Mouse (Mus musculus): ENCODE data around the gene Synrg. TPM values are rescaled to one million over a fixed set of nuclear protein-coding genes. Genes with fewer than 3 reads are reported as not detected.

The Synrg gene
- polyA plus RNA-seq, 1 experiment from 2014 or later: 29.2 TPM

- Histone ChIP-seq H3K4me1 (peaks cover 2% of the 10 kb centered on the region; the same call in 1 of the 2 replicates), H3K4me3 (no peak overlapping the region), H3K9ac (no peak overlapping the region), H3K36me3 (no peaks in the 10 kb centered on the region), H3K27me3 (peaks cover 29% of the 10 kb centered on the region), H3K4me2 (replicated peaks) (no peak overlapping the region), H3K9me3 (replicated peaks) (no peaks in the 10 kb centered on the region), H3K27ac (no peak overlapping the region)
- WGBS: 57% methylated on average over 9 of the region's 9 CpGs
- ATAC-seq (ENCODE audit: low FRiP score): no peak
These were observed 108.8 kb downstream of the Synrg start for GRCm38 (mm10) chr11:84072904-84073651.

DNA sequence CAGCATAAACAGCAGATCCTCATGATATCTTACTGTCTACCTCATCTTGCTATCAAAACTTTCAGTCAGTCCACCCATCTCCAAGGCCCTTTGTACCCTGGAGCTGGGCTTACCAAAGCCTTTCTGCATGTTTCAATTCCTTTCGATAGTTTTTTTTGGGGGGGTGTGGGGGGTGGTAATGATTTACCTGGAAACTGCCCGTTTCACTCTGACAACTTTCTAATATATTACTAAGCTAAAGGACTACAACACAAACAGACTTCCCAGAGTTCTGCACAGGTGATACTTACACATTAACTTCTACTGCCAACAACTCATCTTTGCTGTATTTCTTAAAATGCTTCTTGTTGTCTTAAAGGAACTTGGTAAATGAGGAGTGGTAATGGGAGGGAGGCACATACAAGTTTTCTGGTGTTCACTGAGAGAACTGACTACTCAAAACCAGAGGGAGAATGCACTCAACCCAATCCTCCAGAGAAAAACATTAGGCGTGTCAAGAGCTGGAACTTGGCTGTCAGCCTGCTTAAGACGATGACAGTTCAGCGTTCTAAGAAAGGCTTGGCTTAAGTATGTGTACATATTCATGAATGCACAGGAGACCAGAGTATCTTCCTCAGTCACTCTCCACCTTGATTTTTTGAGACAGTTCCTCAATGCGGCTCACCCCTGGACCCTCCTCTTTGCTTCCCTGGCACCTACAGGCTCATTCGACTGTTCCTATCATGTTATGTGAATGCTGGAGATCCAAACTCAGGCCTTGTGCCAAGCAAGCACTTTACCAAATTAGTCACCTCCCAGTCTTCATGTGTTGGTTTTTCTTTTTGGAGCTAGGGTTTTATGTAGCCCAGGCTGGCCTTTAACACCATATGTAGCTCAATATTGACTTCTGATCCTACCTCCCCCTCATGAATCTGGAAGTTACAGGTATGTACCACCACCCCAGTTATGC, 109.9 kb downstream of the Synrg start:
- 82% methylated on average over 7 of the region's 7 CpGs for WGBS
- H3K9me3 ChIP-seq (replicated peaks): no peaks in the 10 kb centered on the region
- no peaks in the 10 kb centered on the region; the same call in 1 of the 2 replicates for H3K4me1 ChIP-seq
- H3K4me2 ChIP-seq (replicated peaks): no peak overlapping the region
- peaks cover 10% of the 10 kb centered on the region for H3K36me3 ChIP-seq
- ATAC-seq (ENCODE audit: low FRiP score): no peak
- H3K27me3 ChIP-seq: peaks cover 20% of the 10 kb centered on the region
- no peak overlapping the region for H3K27ac ChIP-seq
- H3K4me3 ChIP-seq: no peak overlapping the region
- no peak overlapping the region for H3K9ac ChIP-seq

DNA sequence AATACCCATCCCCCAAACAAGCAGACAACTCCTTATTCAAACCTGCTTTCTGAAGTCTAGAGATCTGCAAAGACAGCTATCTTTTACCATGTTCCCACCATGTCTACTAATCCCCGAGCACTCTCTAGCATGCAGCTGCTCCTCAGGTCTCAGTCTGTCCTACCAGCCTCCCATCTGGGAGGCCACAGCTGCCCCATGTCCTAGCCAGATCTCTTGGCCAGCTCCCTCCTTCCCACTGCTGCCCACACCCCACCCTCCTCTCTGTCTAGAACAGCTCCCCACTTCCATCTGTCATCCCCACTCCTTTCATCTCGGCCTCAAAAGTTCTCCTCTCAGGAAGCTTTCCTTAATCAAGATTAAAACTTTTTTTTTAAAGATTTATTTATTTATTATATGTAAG, 112.8 kb downstream of the Synrg start:
- no peaks in the 10 kb centered on the region; the same call in 1 of the 2 replicates for H3K4me1 ChIP-seq
- H3K27ac ChIP-seq: no peak overlapping the region
- no peaks in the 10 kb centered on the region for H3K9me3 ChIP-seq (replicated peaks)
- H3K36me3 ChIP-seq: peaks cover 29% of the 10 kb centered on the region
- no peak overlapping the region for H3K4me2 ChIP-seq (replicated peaks)
- WGBS: 91% methylated on average over 2 of the region's 2 CpGs
- H3K27me3 ChIP-seq: no peaks in the 10 kb centered on the region
- no peak for ATAC-seq (ENCODE audit: low FRiP score)
- no peak overlapping the region for H3K4me3 ChIP-seq
- no peak overlapping the region for H3K9ac ChIP-seq

DNA sequence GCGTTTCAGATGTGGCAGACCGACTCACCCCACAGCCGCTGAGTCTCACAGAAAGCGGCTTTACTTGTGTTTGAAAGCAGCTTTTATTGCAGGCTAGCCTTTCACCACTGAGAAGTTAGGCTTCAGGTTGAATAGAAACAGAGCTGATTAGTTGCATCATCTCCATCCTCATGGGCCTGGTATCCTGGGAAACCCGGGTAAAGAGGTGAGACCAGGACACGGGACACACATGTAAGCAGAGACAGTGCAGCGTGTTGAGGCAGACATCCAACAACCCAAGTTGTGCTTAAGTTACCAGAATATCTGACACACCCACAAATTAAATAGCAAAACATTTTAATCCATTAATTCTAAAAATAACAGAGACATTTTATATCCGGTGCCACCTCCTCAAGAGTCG, 114.4 kb downstream of the Synrg start:
- Histone ChIP-seq H3K27me3 (no peaks in the 10 kb centered on the region), H3K36me3 (peaks cover 37% of the 10 kb centered on the region), H3K9me3 (replicated peaks) (no peaks in the 10 kb centered on the region), H3K4me1 (no peaks in the 10 kb centered on the region), H3K27ac (no peak overlapping the region), H3K4me2 (replicated peaks) (no peak overlapping the region), H3K4me3 (no peak overlapping the region), H3K9ac (no peak overlapping the region)
- ATAC-seq (ENCODE audit: low FRiP score): no peak
- WGBS: 90% methylated on average over 9 of the region's 9 CpGs

GRCm38 (mm10) chr11:84079361-84079760, 115.1 kb downstream of the Synrg start:
- Histone ChIP-seq H3K27me3 (no peaks in the 10 kb centered on the region), H3K4me3 (no peak overlapping the region), H3K9ac (no peak overlapping the region), H3K4me1 (no peaks in the 10 kb centered on the region), H3K36me3 (peaks cover 37% of the 10 kb centered on the region), H3K4me2 (replicated peaks) (no peak overlapping the region), H3K27ac (no peak overlapping the region), H3K9me3 (replicated peaks) (no peaks in the 10 kb centered on the region)
- WGBS: 91% methylated on average over 11 of the region's 11 CpGs
- ATAC-seq (ENCODE audit: low FRiP score): no peak

GRCm38 (mm10) chr11:84079887-84080286, 115.7 kb downstream of the Synrg start:
- no peak for ATAC-seq (ENCODE audit: low FRiP score)
- no peak overlapping the region for H3K9ac ChIP-seq
- H3K4me3 ChIP-seq: no peak overlapping the region
- H3K27me3 ChIP-seq: no peaks in the 10 kb centered on the region
- no peaks in the 10 kb centered on the region for H3K9me3 ChIP-seq (replicated peaks)
- no peak overlapping the region for H3K27ac ChIP-seq
- H3K4me1 ChIP-seq: no peaks in the 10 kb centered on the region
- peaks cover 37% of the 10 kb centered on the region for H3K36me3 ChIP-seq
- WGBS: 88% methylated on average over 4 of the region's 4 CpGs
- no peak overlapping the region for H3K4me2 ChIP-seq (replicated peaks)

DNA sequence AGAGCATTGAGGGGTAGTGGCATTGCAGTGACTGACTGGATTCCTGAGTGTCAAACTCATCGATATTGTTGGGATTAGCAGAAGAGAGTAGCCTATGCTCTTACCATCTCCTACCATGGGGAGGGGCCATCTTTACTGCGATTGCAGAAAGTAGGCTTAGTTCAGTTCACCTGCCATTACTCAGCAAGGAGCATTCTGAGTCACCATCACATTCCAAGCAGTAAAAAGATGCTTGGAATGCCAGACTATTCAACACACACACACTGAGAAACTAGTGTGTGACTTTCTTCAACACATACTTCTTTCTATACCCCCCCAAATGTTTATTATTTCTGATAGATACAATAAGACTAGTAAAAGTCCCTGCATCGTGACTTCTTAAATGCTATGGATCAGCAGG, 116.1 kb downstream of the Synrg start:
- H3K4me2 ChIP-seq (replicated peaks): no peak overlapping the region
- peaks cover 37% of the 10 kb centered on the region for H3K36me3 ChIP-seq
- no peaks in the 10 kb centered on the region for H3K4me1 ChIP-seq
- H3K27me3 ChIP-seq: no peaks in the 10 kb centered on the region
- no peak overlapping the region for H3K4me3 ChIP-seq
- no peak overlapping the region for H3K9ac ChIP-seq
- no peak overlapping the region for H3K27ac ChIP-seq
- WGBS: 90% methylated on average over 3 of the region's 3 CpGs
- ATAC-seq (ENCODE audit: low FRiP score): no peak
- H3K9me3 ChIP-seq (replicated peaks): no peaks in the 10 kb centered on the region

DNA sequence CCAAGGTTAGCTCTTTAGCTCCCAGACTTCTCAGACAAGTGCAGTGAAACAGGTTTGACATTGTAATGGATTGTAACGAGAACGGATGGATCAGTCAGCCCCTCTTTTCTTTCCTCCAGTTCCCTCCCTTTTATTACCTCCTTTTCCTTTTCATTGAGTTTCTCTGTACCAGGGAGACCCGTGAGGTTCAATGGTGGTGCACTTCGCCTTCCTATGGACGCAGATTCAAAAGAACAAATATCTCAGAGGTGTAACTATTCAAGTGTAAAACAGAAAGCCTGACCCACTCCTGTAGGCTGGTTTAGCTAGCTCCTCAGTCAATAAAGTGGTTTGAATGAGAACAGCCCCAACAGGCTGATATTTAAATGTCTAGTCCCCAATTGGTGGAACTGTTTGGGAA, 117.7 kb downstream of the Synrg start:
- H3K4me2 ChIP-seq (replicated peaks): no peak overlapping the region
- H3K9me3 ChIP-seq (replicated peaks): no peaks in the 10 kb centered on the region
- no peaks in the 10 kb centered on the region for H3K27me3 ChIP-seq
- H3K27ac ChIP-seq: no peak overlapping the region
- WGBS: 88% methylated on average over 5 of the region's 5 CpGs
- ATAC-seq (ENCODE audit: low FRiP score): no peak
- H3K4me1 ChIP-seq: no peaks in the 10 kb centered on the region
- H3K9ac ChIP-seq: no peak overlapping the region
- H3K4me3 ChIP-seq: no peak overlapping the region
- H3K36me3 ChIP-seq: peaks cover 48% of the 10 kb centered on the region

GRCm38 (mm10) chr11:84090572-84090971, 126.3 kb downstream of the Synrg start:
- Histone ChIP-seq H3K4me1 (no peaks in the 10 kb centered on the region), H3K27me3 (no peaks in the 10 kb centered on the region), H3K27ac (no peak overlapping the region), H3K9me3 (replicated peaks) (no peaks in the 10 kb centered on the region), H3K9ac (no peak overlapping the region), H3K36me3 (peaks cover 32% of the 10 kb centered on the region), H3K4me3 (no peak overlapping the region), H3K4me2 (replicated peaks) (no peak overlapping the region)
- ATAC-seq (ENCODE audit: low FRiP score): no peak
- WGBS: 86% methylated on average over 8 of the region's 8 CpGs

Other genes starting within 250 kb of the Synrg start
- not detected in 2 replicates for gene Wfdc21, start 217.5 kb upstream of the Synrg start, polyA plus RNA-seq (2016; fragmentation: Nextera tagmentation; extraction: Ambion mirVana)
- gene Heatr6, start 210.7 kb upstream of the Synrg start, polyA plus RNA-seq (2016; fragmentation: Nextera tagmentation; extraction: Ambion mirVana): 34.1 and 37.4 TPM in 2 replicates
- gene Hnf1b, start 114.4 kb upstream of the Synrg start, polyA plus RNA-seq (2016; fragmentation: Nextera tagmentation; extraction: Ambion mirVana): 0.09 TPM in 1 of 2 replicates, not detected in the other
- 33.8 and 34.0 TPM in 2 replicates for gene Ddx52, start 22.4 kb upstream of the Synrg start, polyA plus RNA-seq (2016; fragmentation: Nextera tagmentation; extraction: Ambion mirVana)
- 11.8 and 11.9 TPM in 2 replicates for gene Dusp14, start 104.8 kb downstream of the Synrg start, polyA plus RNA-seq (2016; fragmentation: Nextera tagmentation; extraction: Ambion mirVana)
- 32.7 and 33.3 TPM in 2 replicates for gene Tada2a, start 165.2 kb downstream of the Synrg start, polyA plus RNA-seq (2016; fragmentation: Nextera tagmentation; extraction: Ambion mirVana)
- 31.6 and 43.3 TPM in 2 replicates for gene Acaca, start 165.2 kb downstream of the Synrg start, polyA plus RNA-seq (2016; fragmentation: Nextera tagmentation; extraction: Ambion mirVana)
- gene Gm11437, start 203.0 kb downstream of the Synrg start, polyA plus RNA-seq (2016; fragmentation: Nextera tagmentation; extraction: Ambion mirVana): 0.25 TPM in 1 of 2 replicates, not detected in the other